Mouse (Mus musculus): ENCODE measurements around the gene Efcab6. TPM values are rescaled to one million over a fixed set of nuclear protein-coding genes. Genes with fewer than 3 reads are reported as not detected.

The Efcab6 gene
- polyA plus RNA-seq, 1 experiment, result 11.0 TPM

DNA sequence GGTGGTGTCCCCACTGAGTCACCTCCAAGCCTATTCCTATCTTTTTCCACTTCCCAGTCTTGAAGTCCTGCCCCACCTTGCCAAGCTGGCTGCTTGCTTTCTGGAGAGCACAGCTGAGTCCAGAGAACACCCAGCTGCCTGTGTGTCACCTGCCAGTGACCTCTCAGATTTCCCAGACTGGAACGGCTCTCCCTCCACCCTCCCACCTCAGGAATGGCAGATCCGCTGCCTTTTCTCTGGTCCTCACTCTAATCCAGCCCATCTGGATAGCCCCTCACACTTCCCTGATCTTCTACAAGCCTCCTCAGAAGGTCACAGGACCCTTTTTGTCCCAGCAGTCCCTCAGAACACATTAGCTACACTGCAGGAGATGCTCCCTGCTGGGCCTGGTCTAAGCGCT lies 73.7 kb downstream of the Efcab6 start:
- Histone ChIP-seq H3K4me3 (ENCODE audit: insufficient read depth, low read length) (no peak overlapping the region), H3K27ac (ENCODE audit: insufficient read depth, low read length) (no peak overlapping the region), H3K4me1 (ENCODE audit: control insufficient read depth, insufficient read depth, low read length) (peaks cover 8% of the 10 kb centered on the region)
- TF ChIP-seq POLR2A (IDR thresholded peaks at IDR 0.05; ENCODE audit: extremely low read depth, insufficient read depth, low read length) (no peak), CTCF (IDR thresholded peaks at IDR 0.05; ENCODE audit: extremely low read depth, insufficient read depth, low read length) (no peak)

GRCm38 (mm10) chr15:83989241-83989640 lies 75.9 kb downstream of the Efcab6 start:
- TF ChIP-seq CTCF (IDR thresholded peaks at IDR 0.05; ENCODE audit: extremely low read depth, insufficient read depth, low read length), result no peak
- TF ChIP-seq POLR2A (IDR thresholded peaks at IDR 0.05; ENCODE audit: extremely low read depth, insufficient read depth, low read length), result no peak
- Histone ChIP-seq H3K4me1 (ENCODE audit: control insufficient read depth, insufficient read depth, low read length) (peaks cover 8% of the 10 kb centered on the region), H3K4me3 (ENCODE audit: insufficient read depth, low read length) (no peak overlapping the region), H3K27ac (ENCODE audit: insufficient read depth, low read length) (no peak overlapping the region)

DNA sequence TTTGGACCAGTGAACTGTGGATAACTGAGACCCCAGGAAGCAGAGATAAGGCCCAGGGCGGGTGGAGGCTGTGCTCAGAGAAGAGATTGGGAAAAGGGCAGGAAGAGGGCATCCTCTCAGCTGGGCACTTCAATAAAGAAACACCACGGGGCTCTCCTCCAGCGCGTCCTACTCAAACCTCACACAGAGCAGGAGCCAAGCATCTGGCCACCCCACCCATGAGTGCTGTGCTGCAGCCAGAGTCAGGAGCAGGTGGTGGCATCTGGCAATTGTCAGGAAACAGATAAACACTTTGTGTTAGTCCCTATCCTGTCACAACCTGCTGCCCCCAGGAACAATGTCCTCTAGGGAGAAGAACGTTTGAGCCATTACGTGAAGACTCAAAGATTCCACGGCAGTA lies 77.1 kb downstream of the Efcab6 start:
- TF ChIP-seq CTCF (IDR thresholded peaks at IDR 0.05; ENCODE audit: extremely low read depth, insufficient read depth, low read length) (no peak), POLR2A (IDR thresholded peaks at IDR 0.05; ENCODE audit: extremely low read depth, insufficient read depth, low read length) (no peak)
- no peak overlapping the region for H3K4me3 ChIP-seq (ENCODE audit: insufficient read depth, low read length)
- peaks cover 8% of the 10 kb centered on the region for H3K4me1 ChIP-seq (ENCODE audit: control insufficient read depth, insufficient read depth, low read length)
- H3K27ac ChIP-seq (ENCODE audit: insufficient read depth, low read length), result no peak overlapping the region

DNA sequence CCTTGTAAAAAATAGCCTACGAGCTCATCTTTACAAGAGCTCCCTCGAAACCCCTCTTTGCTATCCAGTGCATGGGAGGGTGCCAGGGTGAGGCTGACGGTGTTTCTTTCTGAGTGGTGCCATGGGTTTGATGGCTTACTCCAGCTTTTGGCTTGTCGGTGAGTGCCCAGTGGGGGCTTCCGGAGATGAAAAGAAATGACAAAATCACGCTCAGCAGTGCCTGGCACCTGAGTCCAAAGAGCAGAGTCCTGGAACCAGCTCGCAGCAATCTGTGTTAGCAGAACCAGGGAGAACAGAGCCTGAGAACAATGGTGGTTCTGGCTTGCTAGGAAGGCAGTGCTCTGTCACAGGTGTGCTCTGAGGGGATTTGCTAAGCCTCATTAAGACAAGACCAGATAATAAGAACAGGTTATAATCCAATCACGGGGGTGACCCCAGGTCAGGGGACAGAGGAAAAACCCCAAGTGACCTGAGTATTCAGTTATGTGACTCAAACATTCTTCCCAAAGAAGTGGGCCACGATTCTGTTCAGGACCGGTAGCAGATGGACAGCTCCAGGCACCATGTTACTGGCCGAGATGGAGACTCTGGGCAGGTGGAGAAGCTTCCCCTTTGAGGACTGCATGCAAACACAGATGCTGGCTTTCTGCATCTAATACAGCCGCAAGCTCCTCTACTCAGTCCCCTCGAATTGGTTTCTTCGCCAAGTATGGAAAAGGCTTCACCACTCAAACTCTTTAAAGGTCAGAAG lies 82.8 kb downstream of the Efcab6 start:
- Histone ChIP-seq H3K4me1 (ENCODE audit: control insufficient read depth, insufficient read depth, low read length) (no peaks in the 10 kb centered on the region), H3K4me3 (ENCODE audit: insufficient read depth, low read length) (no peak overlapping the region), H3K27ac (ENCODE audit: insufficient read depth, low read length) (no peak overlapping the region)
- TF ChIP-seq CTCF (IDR thresholded peaks at IDR 0.05; ENCODE audit: extremely low read depth, insufficient read depth, low read length), result no peak
- TF ChIP-seq POLR2A (IDR thresholded peaks at IDR 0.05; ENCODE audit: extremely low read depth, insufficient read depth, low read length), result no peak

DNA sequence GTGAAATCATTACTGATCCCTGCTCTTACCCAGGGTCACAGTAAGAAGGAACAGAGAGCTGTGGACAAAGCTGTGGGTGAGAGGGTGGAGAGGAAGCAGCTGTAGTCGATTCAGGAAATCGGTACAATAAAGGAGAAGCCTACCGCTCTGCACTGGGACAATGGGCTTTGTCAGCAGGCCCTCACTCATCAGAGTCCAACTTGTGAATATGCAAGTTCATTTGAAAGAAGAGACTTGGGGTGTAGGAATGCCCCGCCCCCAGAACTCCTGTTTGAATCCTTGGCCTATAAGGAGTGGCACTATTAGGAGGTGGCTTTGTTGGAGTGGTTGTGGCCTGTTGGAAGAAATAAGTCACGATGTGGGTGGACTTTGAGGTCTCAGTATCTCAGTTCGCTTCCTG lies 86.3 kb downstream of the Efcab6 start:
- no peak overlapping the region for H3K27ac ChIP-seq (ENCODE audit: insufficient read depth, low read length)
- no peak overlapping the region for H3K4me3 ChIP-seq (ENCODE audit: insufficient read depth, low read length)
- no peaks in the 10 kb centered on the region for H3K4me1 ChIP-seq (ENCODE audit: control insufficient read depth, insufficient read depth, low read length)
- TF ChIP-seq CTCF (IDR thresholded peaks at IDR 0.05; ENCODE audit: extremely low read depth, insufficient read depth, low read length), result no peak
- TF ChIP-seq POLR2A (IDR thresholded peaks at IDR 0.05; ENCODE audit: extremely low read depth, insufficient read depth, low read length), result no peak

GRCm38 (mm10) chr15:83977108-83977507 lies 88.1 kb downstream of the Efcab6 start:
- Histone ChIP-seq H3K4me3 (ENCODE audit: insufficient read depth, low read length) (no peak overlapping the region), H3K27ac (ENCODE audit: insufficient read depth, low read length) (no peak overlapping the region), H3K4me1 (ENCODE audit: control insufficient read depth, insufficient read depth, low read length) (no peaks in the 10 kb centered on the region)
- TF ChIP-seq CTCF (IDR thresholded peaks at IDR 0.05; ENCODE audit: extremely low read depth, insufficient read depth, low read length) (no peak), POLR2A (IDR thresholded peaks at IDR 0.05; ENCODE audit: extremely low read depth, insufficient read depth, low read length) (no peak)

DNA sequence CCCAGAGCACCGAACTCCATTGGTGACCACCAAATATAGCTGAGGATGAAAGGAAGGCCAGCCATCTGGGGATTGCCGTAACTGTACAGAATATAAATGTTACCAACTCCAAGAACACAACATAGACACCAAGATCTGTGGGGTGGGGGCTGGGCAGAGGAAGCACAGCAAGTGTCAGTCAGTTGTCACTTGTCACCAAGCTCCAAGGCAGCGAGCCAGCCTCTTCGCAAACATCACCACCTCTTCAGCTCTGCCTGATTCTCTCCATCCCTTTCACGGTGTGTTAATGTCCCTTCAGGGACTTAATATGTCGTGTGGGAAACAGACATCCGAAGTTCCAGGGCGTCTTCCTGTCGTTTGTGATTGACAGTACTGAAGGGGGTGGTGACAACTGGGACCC lies 93.0 kb downstream of the Efcab6 start:
- TF ChIP-seq CTCF (IDR thresholded peaks at IDR 0.05; ENCODE audit: extremely low read depth, insufficient read depth, low read length), result no peak
- TF ChIP-seq POLR2A (IDR thresholded peaks at IDR 0.05; ENCODE audit: extremely low read depth, insufficient read depth, low read length), result no peak

DNA sequence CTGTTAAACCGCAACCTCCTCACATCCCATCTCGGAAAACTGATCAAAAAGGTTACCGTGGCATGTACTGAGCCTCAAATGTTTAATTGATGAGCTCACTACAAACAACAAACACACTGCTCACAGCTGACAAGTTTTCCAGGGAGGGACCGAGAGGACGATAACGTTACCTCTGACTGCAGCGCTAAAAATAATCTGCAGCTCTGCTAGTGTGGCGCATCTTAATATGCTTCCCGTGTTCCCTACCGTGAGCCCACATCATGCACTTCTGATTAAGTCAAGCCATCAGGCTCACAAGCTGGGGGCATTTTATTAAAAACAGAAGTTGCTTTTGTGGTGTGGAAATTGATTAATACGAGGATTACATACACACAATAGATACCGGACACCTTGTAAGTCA lies 97.4 kb downstream of the Efcab6 start:
- Histone ChIP-seq H3K27ac (ENCODE audit: insufficient read depth, low read length) (no peak overlapping the region), H3K4me1 (ENCODE audit: control insufficient read depth, insufficient read depth, low read length) (no peaks in the 10 kb centered on the region), H3K4me3 (ENCODE audit: insufficient read depth, low read length) (no peak overlapping the region)
- TF ChIP-seq POLR2A (IDR thresholded peaks at IDR 0.05; ENCODE audit: extremely low read depth, insufficient read depth, low read length) (no peak), CTCF (IDR thresholded peaks at IDR 0.05; ENCODE audit: extremely low read depth, insufficient read depth, low read length) (no peak)

More for the DNA sequence above, 93.0 kb downstream of the Efcab6 start:
- Histone ChIP-seq H3K27ac (ENCODE audit: insufficient read depth, low read length) (no peak overlapping the region), H3K4me3 (ENCODE audit: insufficient read depth, low read length) (no peak overlapping the region), H3K4me1 (ENCODE audit: control insufficient read depth, insufficient read depth, low read length) (no peaks in the 10 kb centered on the region)

- H3K4me1 ChIP-seq (ENCODE audit: control insufficient read depth, insufficient read depth, low read length), result no peaks in the 10 kb centered on the region
- H3K4me3 ChIP-seq (ENCODE audit: insufficient read depth, low read length), result no peak overlapping the region
- TF ChIP-seq CTCF (IDR thresholded peaks at IDR 0.05; ENCODE audit: extremely low read depth, insufficient read depth, low read length), result no peak
- TF ChIP-seq POLR2A (IDR thresholded peaks at IDR 0.05; ENCODE audit: extremely low read depth, insufficient read depth, low read length), result no peak
- H3K27ac ChIP-seq (ENCODE audit: insufficient read depth, low read length), result no peak overlapping the region
Observed at GRCm38 (mm10) chr15:83965126-83965525, 100.1 kb downstream of the Efcab6 start.

GRCm38 (mm10) chr15:83958376-83958775 lies 106.8 kb downstream of the Efcab6 start:
- TF ChIP-seq CTCF (IDR thresholded peaks at IDR 0.05; ENCODE audit: extremely low read depth, insufficient read depth, low read length) (no peak), POLR2A (IDR thresholded peaks at IDR 0.05; ENCODE audit: extremely low read depth, insufficient read depth, low read length) (no peak)
- Histone ChIP-seq H3K27ac (ENCODE audit: insufficient read depth, low read length) (no peak overlapping the region), H3K4me3 (ENCODE audit: insufficient read depth, low read length) (no peak overlapping the region), H3K4me1 (ENCODE audit: control insufficient read depth, insufficient read depth, low read length) (peaks cover 6% of the 10 kb centered on the region)
